8 mouse cellular contexts compared by ENCODE assay signal in the genomic region with DNA sequence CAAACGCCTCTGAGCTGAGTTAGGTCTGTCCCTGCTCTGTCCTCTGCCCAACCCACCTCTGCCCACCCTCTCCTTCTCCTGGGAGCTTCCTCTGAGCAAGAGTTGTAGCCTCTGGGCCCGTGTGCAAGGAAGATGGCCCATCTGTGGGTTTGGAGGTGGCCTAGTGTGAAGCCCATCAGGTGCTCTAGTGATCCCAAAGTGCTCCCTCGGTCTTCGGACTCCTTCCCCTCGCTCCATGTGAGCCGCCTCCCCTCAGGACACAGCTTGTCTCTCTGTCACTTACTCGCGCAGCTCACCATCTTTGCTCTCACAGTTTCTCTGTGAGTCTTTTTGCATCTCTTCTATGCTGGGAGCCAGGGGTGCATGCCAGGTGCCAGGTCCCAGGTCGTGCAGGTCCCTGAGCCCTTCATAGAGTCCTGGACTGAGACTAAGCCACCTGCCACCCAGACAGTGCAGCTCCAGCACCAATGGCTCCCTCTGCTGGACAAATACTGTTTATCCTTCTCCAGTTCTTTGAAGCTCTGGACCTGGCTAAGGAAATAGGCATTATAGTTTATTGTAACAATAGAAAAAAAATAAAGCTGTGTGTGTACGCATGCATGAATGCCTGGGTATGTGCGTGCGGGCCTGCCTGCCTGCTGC. TPM values are rescaled to one million over a fixed set of nuclear protein-coding genes. Genes with fewer than 3 reads are reported as not detected.
DNase-seq lines count a peak whose midpoint lies in the region; ATAC-seq and TF ChIP-seq lines count a peak whose summit lies in the region.

No protein-coding gene starts in this region.

- DNase-seq in urinary bladder, postnatal 14 days (ENCODE audit: low spot score): peak; percentile 38
- no peak for DNase-seq in urinary bladder, postnatal 4 days (ENCODE audit: low spot score in 2 of 2)
- DNase-seq in brain, embryonic 14.5 days (ENCODE audit: low read depth): peak; percentile 80
- peak; percentile 24 to 59 for DNase-seq in lung, adult 18-20 months
- peak; percentile 44 for DNase-seq in retina, adult 2 months (ENCODE audit: low read depth, low spot score)

- TF ChIP-seq CTCF in brain, embryonic 14.5 days (IDR thresholded peaks at IDR 0.05; ENCODE audit: borderline replicate concordance, extremely low read depth, insufficient read depth, insufficient read length): peak; percentile 78

- no peak for TF ChIP-seq POLR2A in brain, embryonic 14.5 days (IDR thresholded peaks at IDR 0.05; ENCODE audit: borderline replicate concordance, extremely low read depth, insufficient read depth, insufficient read length, poor library complexity, severe bottlenecking)

- no peaks in the 10 kb centered on the region for H3K27me3 ChIP-seq in intestine, embryonic 16.5 days (replicated peaks; ENCODE audit: control insufficient read depth, insufficient read depth, low read length)

- no peaks in the 10 kb centered on the region for H3K9me3 ChIP-seq in intestine, embryonic 16.5 days (ENCODE audit: control insufficient read depth, low read length)

- H3K4me1 ChIP-seq in intestine, embryonic 16.5 days (ENCODE audit: control insufficient read depth, insufficient read depth, low read length): peaks cover 14% of the 10 kb centered on the region; the same call in 1 of the 2 replicates

- no peak overlapping the region for H3K27ac ChIP-seq in intestine, embryonic 16.5 days (ENCODE audit: low read length)

- no peak overlapping the region; the same call in 1 of the 2 replicates for H3K9ac ChIP-seq in intestine, embryonic 16.5 days (ENCODE audit: low read depth, low read length)

- WGBS in intestine, embryonic 16.5 days: 62% methylated on average over 12 of the region's 12 CpGs

- 0 out of 2 replicates have a peak, but pooled peaks have one; percentile 41 for ATAC-seq in erythroid progenitor cell, adult 5-6 weeks (replicated peaks; ENCODE audit: low FRiP score, poor library complexity, severe bottlenecking)
- peak; percentile 84 for ATAC-seq in intestine, embryonic 16.5 days
- no peak for ATAC-seq in inflammation-experienced regulatory T-cells, adult 6 months

- no peaks in the 10 kb centered on the region for H3K36me3 ChIP-seq in intestine, embryonic 16.5 days (ENCODE audit: control insufficient read depth, insufficient read depth, low read length)

- H3K4me2 ChIP-seq in intestine, embryonic 16.5 days (ENCODE audit: low read depth, low read length): no peak overlapping the region

- no peak overlapping the region for H3K4me3 ChIP-seq in intestine, embryonic 16.5 days (ENCODE audit: low read length)

RNA-seq across cellular contexts. Expression of gene Lhpp, which starts 28.1 kb away (rescaled TPM):
- polyA plus RNA-seq in brain, embryonic 14.5 days (2012; rRNA removed): 27.4 and 33.8 TPM in 2 replicates
- total RNA-seq in erythroid progenitor cell, adult 5-6 weeks (2015; ENCODE audit: low replicate concordance): 1.7 and 2.5 TPM in 2 replicates
- total RNA-seq in erythroid progenitor cell, adult 5-6 weeks (2017; ENCODE audit: low replicate concordance): 1.8 and 3.6 TPM in 2 replicates
- polyA plus RNA-seq in intestine, embryonic 16.5 days (2015; fragmentation: Nextera tagmentation; extraction: Ambion mirVana): 47.8 and 54.7 TPM in 2 replicates
- polyA plus RNA-seq in inflammation-experienced regulatory T-cells, adult 6 months (2017; shearing (Covaris generic)): 1 to 10 TPM; 2.3 to 5.3 (median 3.6) TPM

RNA-seq across cellular contexts. Expression of gene Nkx1-2, which starts 39.1 kb away (rescaled TPM):
- polyA plus RNA-seq in brain, embryonic 14.5 days (2012; rRNA removed): 0.43 and 0.88 TPM in 2 replicates
- not detected in 2 replicates for total RNA-seq in erythroid progenitor cell, adult 5-6 weeks (2015; ENCODE audit: low replicate concordance)
- not detected in 2 replicates for total RNA-seq in erythroid progenitor cell, adult 5-6 weeks (2017; ENCODE audit: low replicate concordance)
- polyA plus RNA-seq in intestine, embryonic 16.5 days (2015; fragmentation: Nextera tagmentation; extraction: Ambion mirVana): 0.59 and 0.70 TPM in 2 replicates
- not detected for polyA plus RNA-seq in inflammation-experienced regulatory T-cells, adult 6 months (2017; shearing (Covaris generic))

Comparison
In these comparisons a context has a peak if more than half of its experiments do, and no peak if none do; other contexts are left out.
1. DNase-seq: peak in urinary bladder, postnatal 14 days (single experiment), brain, embryonic 14.5 days (single experiment), lung, adult 18-20 months (2 of 2) and retina, adult 2 months (single experiment); none in urinary bladder, postnatal 4 days (0 of 2).